Mouse (Mus musculus) bone marrow macrophage, adult 2 months (primary cell): Measurements from ENCODE around the gene Srr.

Source experiments
- CTCF ChIP-seq: IDR thresholded peaks from 2 replicates; pipeline ENCODE4 v1.5.1; 2012; ENCODE audit warnings: low read depth, mild to moderate bottlenecking, low read length, moderate library complexity
- POLR2A ChIP-seq: IDR thresholded peaks from 2 replicates; pipeline ENCODE4 v1.6.1; 2012; ENCODE audit warnings: mild to moderate bottlenecking, low read depth, low read length, borderline replicate concordance

DNA sequence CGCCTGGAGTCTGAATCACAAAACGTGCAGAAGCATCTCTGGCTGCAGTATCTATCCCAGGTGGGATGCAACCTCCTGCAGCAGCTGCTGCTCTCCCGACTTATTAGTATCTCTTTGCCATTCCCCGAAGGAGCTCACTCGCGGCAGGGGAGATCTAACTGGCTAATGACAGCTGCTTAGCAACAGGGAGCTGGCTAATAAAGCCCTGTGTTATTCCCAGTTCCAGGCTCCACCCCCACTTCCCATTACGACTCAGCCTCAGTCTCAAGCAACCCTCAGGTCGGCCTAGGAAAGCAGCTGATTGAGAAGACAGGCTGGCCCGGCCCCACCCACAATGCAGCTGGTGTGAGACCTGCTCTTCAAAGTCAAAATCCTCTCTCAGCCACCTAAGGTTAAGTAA, 48.9 kb downstream of the Srr start:
- TF ChIP-seq CTCF: no peak
- no peak for TF ChIP-seq POLR2A
